Mouse (Mus musculus) megakaryocyte-erythroid progenitor cell, adult 5-6 weeks (primary cell): ENCODE measurements around the gene Gle1. TPM values are rescaled to one million over a fixed set of nuclear protein-coding genes. Genes with fewer than 3 reads are reported as not detected.
A peak's percentile ranks its signal among the peaks of the same experiment; 100 is the strongest.

ENCODE experiments used
- ATAC-seq: replicated peaks from 2 replicates; pipeline ENCODE4 v1.8.0; 2016; ENCODE audit warnings: mild to moderate bottlenecking, inconsistent platforms; ENCODE audit not compliant: severe bottlenecking, poor library complexity, low FRiP score, low TSS enrichment
- total RNA-seq, 2 experiments: library from RNA; stranded (forward) in 1 of 2; stranded (reverse) in 1 of 2; fragments of 200-1000, 215-1000 nt in 1 of 2; fragments of >200 nt in 1 of 2; fragmentation: Nextera tagmentation in 1 of 2; gene quantifications; 2 replicates each; pipeline ENCODE4 v1.2.3; 2014 to 2017

Gle1 gene
- total RNA-seq, 2 experiments from 2014 or later = 52.0 to 72.1 TPM

DNA sequence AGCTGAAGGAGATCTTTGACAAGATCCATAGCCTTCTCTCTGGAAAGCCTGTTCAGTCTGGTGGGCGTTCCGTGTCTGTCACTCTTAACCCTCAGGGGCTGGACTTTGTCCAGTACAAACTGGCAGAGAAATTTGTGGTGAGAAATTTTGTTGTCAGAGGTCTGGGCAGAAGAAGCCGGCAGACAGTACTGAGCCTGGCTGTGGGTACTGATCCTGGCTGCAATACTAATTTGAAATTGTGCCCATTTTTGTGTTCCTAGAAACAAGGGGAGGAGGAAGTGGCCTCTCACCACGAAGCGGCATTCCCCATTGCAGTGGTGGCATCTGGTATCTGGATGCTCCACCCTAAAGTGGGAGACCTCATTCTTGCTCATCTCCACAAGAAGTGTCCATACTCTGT, 13.7 kb downstream of the Gle1 start:
- no peak for ATAC-seq

DNA sequence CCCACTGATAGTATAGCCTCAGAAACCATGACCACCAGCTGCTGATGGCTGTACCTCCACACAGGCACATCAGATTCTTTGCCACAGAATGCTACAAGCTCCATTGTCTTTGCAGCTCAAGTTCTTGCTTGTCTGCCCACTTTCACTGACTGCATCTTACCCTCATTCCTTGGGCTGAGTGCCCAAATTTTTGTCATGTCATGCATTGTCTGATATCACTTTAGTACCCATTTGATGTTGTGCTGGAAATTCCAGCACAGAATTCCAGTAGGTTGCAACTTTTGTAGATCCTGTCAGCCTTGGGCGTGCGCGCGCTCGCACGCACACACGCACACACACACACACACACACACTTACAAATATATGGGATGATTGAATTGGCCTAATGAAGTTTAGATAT, 26.0 kb downstream of the Gle1 start:
- ATAC-seq = no peak

DNA sequence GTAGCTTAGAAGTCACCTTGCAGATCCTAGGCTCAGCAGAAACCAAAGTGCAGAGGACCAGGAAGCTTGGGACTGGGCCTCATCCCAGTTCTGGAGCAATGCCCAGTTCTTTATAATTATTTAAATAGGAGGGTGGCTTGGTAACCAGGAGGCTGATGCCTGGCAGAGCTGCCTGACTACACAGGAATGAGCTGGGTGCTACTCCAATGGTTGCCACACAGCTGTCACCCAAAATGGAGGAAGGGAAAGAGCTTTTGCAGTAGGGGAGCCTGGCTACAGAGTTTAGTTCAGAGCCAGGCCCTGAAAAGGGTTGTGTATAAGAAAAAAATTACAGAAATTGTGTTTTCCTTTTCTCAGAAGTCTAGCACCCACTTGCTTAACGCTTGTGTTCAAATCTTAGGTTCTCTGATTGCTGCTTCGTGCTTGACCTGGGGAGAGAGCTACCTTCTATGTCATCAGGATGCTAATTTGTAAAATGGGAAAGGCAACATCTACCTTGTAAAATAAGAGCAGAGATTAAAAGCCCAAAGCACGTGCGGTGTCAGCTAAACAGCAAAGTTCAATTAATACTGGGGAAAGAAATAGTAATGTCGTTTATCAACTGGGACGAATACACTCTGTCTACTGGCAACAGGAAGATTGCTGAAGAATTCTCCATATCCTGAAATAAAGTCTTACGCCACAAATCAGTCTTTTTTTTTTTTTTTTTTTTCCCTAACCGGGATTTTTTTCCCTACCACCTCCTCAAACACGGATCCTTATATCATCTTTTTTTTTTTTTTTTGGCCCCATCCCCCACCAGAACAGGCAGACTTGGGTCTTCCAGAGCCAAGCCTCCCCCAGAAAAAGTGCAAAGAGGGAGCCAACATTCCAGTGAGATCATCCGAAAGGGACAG, 29.4 kb downstream of the Gle1 start:
- no peak for ATAC-seq

DNA sequence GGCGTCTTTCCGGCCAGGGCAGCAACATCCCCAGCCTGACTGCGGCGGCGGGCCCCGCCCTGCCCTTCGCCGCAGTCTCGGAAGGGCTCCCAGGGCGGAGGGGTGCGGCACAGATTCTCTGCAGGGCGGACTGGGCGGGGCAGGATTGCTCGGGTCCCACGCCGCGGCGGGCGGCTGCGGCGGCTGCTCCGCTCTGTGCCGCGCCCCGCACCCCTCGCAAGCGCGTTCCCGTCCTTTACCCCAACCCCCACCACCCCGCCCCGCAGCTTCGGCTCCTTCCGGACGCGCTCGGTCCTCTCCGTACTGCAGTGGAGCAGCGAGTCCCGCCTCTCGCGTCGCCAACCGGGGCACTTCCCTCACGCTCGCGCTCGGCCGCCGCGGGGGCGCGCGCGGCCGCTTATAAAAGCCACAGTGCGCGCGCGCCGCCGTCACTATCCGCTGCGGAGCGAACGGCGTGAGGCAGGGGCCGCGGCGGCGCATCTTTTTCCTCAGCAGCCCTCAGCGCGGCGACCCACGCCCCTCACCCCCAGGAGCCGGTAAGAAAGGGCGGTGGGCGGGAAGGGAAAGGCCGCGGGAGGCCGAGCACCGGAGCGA, 30.1 kb downstream of the Gle1 start, which contains the start of gene Sptan1:
TSS of gene Sptan1 (plus strand) at position 311 of the 594 bp plus-strand sequence.
- ATAC-seq = peak; percentile 96

DNA sequence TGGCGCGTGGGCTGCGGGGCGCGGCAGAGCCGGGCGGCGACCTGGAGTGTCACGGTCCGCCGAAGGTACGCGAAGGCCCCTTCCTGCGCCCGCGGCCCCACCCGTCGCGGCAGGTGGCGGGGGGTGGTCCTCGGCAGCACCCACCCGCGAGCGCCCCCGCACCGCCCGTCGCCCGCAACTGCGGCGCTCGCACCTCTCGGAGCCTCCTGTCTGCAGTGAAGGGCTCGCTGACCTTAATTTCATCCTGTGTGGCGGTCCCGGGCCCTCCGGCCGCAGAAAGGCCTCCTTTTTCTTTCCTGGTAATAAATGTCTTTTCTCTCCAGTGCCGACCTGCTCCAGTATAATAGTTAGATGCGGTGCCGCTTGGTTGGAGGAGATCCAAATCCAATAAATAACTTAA, 30.7 kb downstream of the Gle1 start:
- ATAC-seq = no peak

DNA sequence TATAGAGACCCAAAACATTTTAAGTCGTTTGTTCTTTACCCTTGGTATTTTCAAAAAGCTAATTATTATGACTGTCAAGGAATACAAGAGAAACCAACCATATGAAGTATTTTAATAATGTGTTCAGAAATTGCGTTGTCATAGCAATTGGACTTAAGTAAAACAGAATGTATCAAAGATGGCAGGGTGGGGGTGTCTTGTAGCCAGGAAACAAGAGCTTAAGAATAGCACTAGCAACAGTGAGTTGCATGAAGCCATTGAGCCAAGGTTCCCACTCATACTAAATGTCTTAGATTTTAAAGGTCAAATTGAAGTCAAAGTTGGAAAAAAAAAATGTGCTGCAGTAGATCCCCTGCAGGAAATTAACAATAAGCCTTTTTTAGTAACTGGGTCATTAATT, 31.6 kb downstream of the Gle1 start:
- no peak for ATAC-seq

DNA sequence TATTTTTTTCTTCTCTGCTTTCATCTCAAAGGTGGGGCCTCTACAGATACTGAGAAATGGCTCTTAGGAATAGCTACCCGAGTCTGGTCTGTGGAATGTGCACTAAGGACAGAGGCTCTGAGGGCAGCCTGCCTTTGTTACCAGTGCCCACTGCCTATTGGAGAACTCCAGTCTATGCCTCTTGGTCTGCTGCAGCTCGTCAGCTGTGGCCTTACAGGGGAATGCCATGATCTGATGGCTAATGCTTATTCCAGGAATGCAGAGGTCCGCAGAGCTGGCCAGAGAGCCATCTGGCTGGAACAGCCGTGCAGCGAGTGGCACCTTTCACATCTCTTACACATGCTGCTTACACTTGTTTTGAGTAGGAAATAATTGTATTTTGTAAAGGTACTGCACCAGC, 32.5 kb downstream of the Gle1 start:
- no peak for ATAC-seq

DNA sequence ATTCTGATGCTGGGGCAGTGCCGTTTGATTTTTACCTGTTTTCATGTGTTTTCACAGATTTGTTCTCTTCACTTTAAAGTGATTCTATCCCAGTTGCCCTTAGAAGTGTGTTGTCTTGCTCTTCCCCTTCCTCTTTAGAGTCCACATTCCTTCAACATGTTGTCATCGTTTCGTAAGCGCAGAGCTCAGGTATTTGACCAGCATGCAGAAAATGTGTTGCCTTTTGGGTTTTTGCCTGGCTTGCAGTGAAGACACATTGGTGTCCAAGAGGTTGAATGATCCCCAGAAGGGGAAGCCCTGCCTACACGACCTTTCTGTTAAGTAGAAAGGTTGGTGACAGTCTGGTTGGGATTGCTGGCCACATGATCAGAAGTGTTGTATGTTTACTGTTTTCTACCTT, 33.4 kb downstream of the Gle1 start:
- no peak for ATAC-seq

DNA sequence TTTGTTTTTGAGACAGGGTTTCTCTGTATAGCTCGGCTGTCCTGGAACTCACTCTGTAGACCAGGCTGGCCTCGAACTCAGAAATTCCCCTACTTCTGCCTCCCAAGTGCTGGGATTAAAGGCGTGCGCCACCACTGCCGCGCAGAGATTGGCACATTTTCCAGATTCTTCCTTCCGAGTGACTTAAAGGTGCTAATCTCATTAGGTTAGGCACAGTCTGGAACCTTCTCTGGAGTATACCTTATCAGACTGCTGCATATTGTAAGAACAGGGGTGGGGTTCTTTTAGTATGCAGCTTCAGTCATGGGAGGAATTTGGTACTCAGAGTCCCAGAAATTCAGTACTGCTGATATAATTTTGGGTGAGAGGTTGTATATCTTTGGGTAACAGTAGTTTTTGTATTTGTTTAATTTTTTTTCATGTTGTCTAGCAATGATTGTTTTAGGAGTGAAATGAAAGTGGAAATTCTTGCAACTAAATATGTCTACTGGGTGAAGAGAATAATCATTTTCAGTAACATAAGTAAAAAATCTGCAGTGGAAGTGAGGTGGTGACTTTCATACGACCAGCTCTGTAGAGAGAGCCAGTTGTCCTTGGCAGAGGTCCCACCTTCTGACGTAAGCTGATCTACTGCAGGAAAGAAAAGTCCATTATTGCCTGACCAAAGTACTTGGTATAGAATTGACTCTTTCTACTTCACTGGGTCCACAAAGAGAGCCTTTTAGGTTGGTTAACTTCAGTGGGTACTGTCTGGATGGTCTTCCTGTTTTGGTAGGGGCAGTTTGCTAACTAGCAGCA, 36.8 kb downstream of the Gle1 start:
- peak; percentile 94 for ATAC-seq

DNA sequence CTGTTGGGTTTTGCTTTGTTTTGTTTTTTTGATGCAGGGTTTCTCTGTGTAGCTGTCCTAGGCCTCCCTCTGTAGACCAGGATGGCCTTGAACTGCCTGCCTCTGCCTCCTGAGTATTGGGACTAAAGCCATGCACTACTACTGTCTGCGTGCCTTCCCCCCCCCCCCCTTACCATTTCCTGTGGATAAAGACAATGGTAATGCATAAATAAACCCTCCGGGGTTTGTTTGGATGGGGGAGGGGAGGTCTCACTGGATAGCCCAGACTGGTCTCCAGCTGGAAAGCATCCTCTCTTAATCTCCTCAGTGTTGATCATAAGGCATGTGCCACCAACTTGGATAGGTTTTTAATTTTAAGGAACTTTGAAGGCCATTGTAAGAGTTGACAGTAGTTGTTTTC, 38.3 kb downstream of the Gle1 start:
- ATAC-seq = no peak

DNA sequence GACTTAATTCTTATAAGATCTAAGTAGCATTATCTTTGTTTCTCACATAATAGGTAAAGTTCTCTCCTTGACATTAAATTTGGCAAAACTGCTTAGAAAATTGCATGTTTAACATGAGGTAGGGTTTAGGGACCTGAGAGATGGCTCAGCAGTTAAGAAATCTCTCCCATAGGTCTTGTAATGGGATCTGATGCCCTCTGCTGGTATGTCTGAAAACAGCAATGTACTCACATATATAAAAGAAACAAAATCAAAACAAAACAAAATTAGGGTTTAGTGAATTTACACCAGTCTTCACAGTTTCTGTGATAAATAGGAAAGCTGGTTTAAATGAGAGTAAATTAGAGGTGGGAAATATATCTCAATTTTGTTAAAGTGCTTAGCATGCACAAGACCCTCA, 42.1 kb downstream of the Gle1 start:
- ATAC-seq = no peak

DNA sequence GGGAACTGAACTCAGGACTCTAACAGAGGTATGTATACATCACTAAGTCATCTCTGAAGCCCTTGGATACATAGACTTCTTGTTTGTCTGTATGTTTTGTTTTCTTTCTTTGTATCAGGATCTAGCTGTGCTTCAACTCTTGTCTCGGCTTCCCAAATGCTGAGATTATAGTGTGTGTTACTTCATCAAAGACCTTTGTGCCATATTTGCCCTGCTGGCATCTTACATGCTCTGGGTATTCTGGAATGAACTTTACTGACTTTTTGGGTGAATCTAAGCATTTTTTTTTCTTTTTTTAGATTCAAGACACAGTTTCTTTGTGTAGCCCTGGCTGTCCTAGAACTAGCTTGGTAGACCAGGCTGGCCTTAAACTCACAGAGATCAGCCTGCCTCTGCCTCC, 45.4 kb downstream of the Gle1 start:
- ATAC-seq = no peak

DNA sequence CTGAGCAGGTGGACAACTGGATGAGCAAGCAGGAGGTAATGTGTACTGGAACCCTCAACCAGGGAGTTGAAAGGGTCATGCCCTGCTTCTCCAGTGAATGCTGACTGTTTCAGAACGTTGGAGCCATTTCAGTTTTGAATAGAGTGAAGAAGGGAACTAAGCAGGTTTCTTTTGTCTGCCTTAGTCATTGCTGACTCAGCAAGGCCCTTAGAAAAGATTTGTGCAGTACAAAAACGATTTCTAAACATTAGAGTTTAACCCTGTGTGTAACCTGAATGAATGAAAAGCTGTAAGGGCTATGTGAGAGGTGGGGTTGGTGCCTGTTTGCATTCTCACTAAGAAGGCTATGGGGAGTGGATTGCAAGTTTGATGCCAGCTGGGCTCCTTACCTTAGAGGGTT, 56.7 kb downstream of the Gle1 start:
- no peak for ATAC-seq

DNA sequence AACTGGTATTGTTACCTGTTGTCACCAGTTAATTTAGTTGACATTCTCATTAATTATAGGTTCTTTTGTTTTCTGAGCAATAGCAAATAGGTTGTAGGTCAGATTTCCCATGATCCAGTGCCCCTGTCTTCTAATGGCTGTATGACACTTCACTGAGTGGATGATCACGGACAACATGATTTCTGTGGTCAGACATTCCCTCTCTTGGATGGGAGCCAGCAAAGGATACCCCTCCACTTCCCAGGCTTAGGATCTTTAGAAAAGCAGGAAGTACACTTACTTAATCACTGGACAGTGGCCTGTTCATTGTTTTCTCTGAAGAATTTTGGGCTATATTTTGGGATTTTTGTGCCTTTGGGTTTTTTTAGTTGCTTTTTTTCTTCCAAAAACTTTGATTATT, 73.9 kb downstream of the Gle1 start:
- no peak for ATAC-seq

Other genes with a start within 250 kb of the Gle1 start
- gene Gm13420, start 183.7 kb upstream of the Gle1 start, total RNA-seq (2014; fragmentation: Nextera tagmentation) = not detected in 2 replicates
- gene Gm13420, start 183.7 kb upstream of the Gle1 start, total RNA-seq (2017) = not detected in 2 replicates
- gene Gm13547, start 176.1 kb upstream of the Gle1 start, total RNA-seq (2014; fragmentation: Nextera tagmentation) = 3.6 TPM in 1 of 2 replicates, not detected in the other
- gene Gm13547, start 176.1 kb upstream of the Gle1 start, total RNA-seq (2017) = not detected in 2 replicates
- 13.6 and 20.9 TPM in 2 replicates for gene Coq4, start 147.9 kb upstream of the Gle1 start, total RNA-seq (2014; fragmentation: Nextera tagmentation)
- gene Coq4, start 147.9 kb upstream of the Gle1 start, total RNA-seq (2017) = 4.2 and 7.2 TPM in 2 replicates
- 36.2 and 44.9 TPM in 2 replicates for gene Trub2, start 146.9 kb upstream of the Gle1 start, total RNA-seq (2014; fragmentation: Nextera tagmentation)
- gene Trub2, start 146.9 kb upstream of the Gle1 start, total RNA-seq (2017) = 28.5 and 65.2 TPM in 2 replicates
- gene Slc27a4, start 132.8 kb upstream of the Gle1 start, total RNA-seq (2014; fragmentation: Nextera tagmentation) = 3.6 and 5.5 TPM in 2 replicates
- gene Slc27a4, start 132.8 kb upstream of the Gle1 start, total RNA-seq (2017) = 2.1 and 3.3 TPM in 2 replicates
- gene Urm1, start 115.4 kb upstream of the Gle1 start, total RNA-seq (2014; fragmentation: Nextera tagmentation) = 14.4 and 32.5 TPM in 2 replicates
- 15.8 and 24.9 TPM in 2 replicates for gene Urm1, start 115.4 kb upstream of the Gle1 start, total RNA-seq (2017)
- gene Cercam, start 66.3 kb upstream of the Gle1 start, total RNA-seq (2014; fragmentation: Nextera tagmentation) = 46.4 and 54.8 TPM in 2 replicates
- 13.8 and 22.0 TPM in 2 replicates for gene Cercam, start 66.3 kb upstream of the Gle1 start, total RNA-seq (2017)
- gene Odf2, start 46.2 kb upstream of the Gle1 start, total RNA-seq (2014; fragmentation: Nextera tagmentation) = 78.3 and 82.5 TPM in 2 replicates
- 70.1 and 83.6 TPM in 2 replicates for gene Odf2, start 46.2 kb upstream of the Gle1 start, total RNA-seq (2017)
- 5.2 and 8.1 TPM in 2 replicates for gene Sptan1, start 30.1 kb downstream of the Gle1 start, total RNA-seq (2014; fragmentation: Nextera tagmentation)
- gene Sptan1, start 30.1 kb downstream of the Gle1 start, total RNA-seq (2017) = 9.7 and 19.7 TPM in 2 replicates
- gene Wdr34, start 113.5 kb downstream of the Gle1 start, total RNA-seq (2014; fragmentation: Nextera tagmentation) = 18.8 and 31.6 TPM in 2 replicates
- 8.5 and 14.7 TPM in 2 replicates for gene Wdr34, start 113.5 kb downstream of the Gle1 start, total RNA-seq (2017)
- gene Set, start 122.0 kb downstream of the Gle1 start, total RNA-seq (2014; fragmentation: Nextera tagmentation) = 403 and 560 TPM in 2 replicates
- 1,507 and 2,355 TPM in 2 replicates for gene Set, start 122.0 kb downstream of the Gle1 start, total RNA-seq (2017)
- gene Pkn3, start 142.3 kb downstream of the Gle1 start, total RNA-seq (2014; fragmentation: Nextera tagmentation) = 6.9 and 11.7 TPM in 2 replicates
- gene Pkn3, start 142.3 kb downstream of the Gle1 start, total RNA-seq (2017) = 2.4 and 3.9 TPM in 2 replicates
- 9.6 and 25.4 TPM in 2 replicates for gene Zdhhc12, start 158.2 kb downstream of the Gle1 start, total RNA-seq (2014; fragmentation: Nextera tagmentation)
- 2.9 and 6.5 TPM in 2 replicates for gene Zdhhc12, start 158.2 kb downstream of the Gle1 start, total RNA-seq (2017)
- 33.7 and 37.8 TPM in 2 replicates for gene Zer1, start 189.2 kb downstream of the Gle1 start, total RNA-seq (2014; fragmentation: Nextera tagmentation)
- gene Zer1, start 189.2 kb downstream of the Gle1 start, total RNA-seq (2017) = 7.5 and 8.3 TPM in 2 replicates
- gene Tbc1d13, start 198.3 kb downstream of the Gle1 start, total RNA-seq (2014; fragmentation: Nextera tagmentation) = 39.9 and 48.0 TPM in 2 replicates
- gene Tbc1d13, start 198.3 kb downstream of the Gle1 start, total RNA-seq (2017) = 22.5 and 36.4 TPM in 2 replicates
- gene Endog, start 236.1 kb downstream of the Gle1 start, total RNA-seq (2014; fragmentation: Nextera tagmentation) = 20.8 and 22.3 TPM in 2 replicates
- 1.3 and 6.3 TPM in 2 replicates for gene Endog, start 236.1 kb downstream of the Gle1 start, total RNA-seq (2017)
- gene Spout1, start 243.0 kb downstream of the Gle1 start, total RNA-seq (2014; fragmentation: Nextera tagmentation) = 43.4 and 53.4 TPM in 2 replicates
- gene Spout1, start 243.0 kb downstream of the Gle1 start, total RNA-seq (2017) = 34.2 and 39.7 TPM in 2 replicates